Mouse (Mus musculus) bone marrow, adult 2 months (tissue): ENCODE results near the gene Mettl27.
"Not testable (repeated sequence)": the region's sequence is repeated elsewhere in the genome, so short reads cannot be mapped to it uniquely, and the experiment has no call there.

ENCODE experiments used
- CTCF ChIP-seq: fragments of 200-500 bp; IDR thresholded peaks from 2 replicates; pipeline ENCODE4 v1.5.1; 2011; ENCODE audit warnings: low read length, control low read depth; ENCODE audit not compliant: control insufficient read depth, insufficient read depth
- POLR2A ChIP-seq: fragments of 200-500 bp; IDR thresholded peaks from 2 replicates; pipeline ENCODE4 v1.6.1; 2011; ENCODE audit warnings: low read depth, mild to moderate bottlenecking, control low read depth, low read length, borderline replicate concordance; ENCODE audit not compliant: control insufficient read depth

- TF ChIP-seq CTCF, POLR2A: not testable (repeated sequence)
Measured at GRCm38 (mm10) chr5:134933686-134934085, 1.5 kb downstream of the Mettl27 start.
